31 mouse cellular contexts compared by ENCODE assay signal in the genomic region with DNA sequence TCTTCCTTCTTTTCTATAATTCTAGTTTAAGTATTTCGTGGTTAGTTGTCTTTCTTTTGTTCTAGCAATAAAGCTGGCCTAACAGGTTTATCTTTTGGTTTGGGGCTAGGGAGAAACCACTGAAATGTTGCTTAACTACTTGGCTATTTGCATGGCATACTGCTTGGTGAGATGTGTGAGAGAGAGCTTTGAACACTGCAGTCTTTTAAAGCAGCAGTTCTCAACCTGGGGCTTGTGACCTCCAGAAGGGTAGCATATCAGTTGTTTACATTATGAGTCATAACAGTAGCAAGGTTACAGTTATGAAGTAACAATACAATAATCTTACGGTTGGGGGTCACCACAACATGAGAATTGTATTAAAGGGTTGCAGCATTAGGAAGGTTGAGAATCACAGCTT. TPM values are rescaled to one million over a fixed set of nuclear protein-coding genes. Genes with fewer than 3 reads are reported as not detected.
DNase-seq lines count a peak whose midpoint lies in the region; ATAC-seq and TF ChIP-seq lines count a peak whose summit lies in the region.
"Had no signal": no experiment of that assay in that cellular context is flagged by ENCODE, and none has a peak within 500 bp of the region (broad histone marks: within the 10 kb centered on the region; RNA-seq: fewer than 3 reads in every experiment).

No protein-coding gene starts in this region.

- TF ChIP-seq POLR2A in bone marrow macrophage, adult 2 months (IDR thresholded peaks at IDR 0.05; ENCODE audit: borderline replicate concordance, low read depth, low read length): no peak

- H3K27ac ChIP-seq in heart, embryonic 11.5 days (ENCODE audit: low read depth, low read length): no peak overlapping the region
- peak overlapping the region; percentile 19; the same call in 1 of the 2 replicates for H3K27ac ChIP-seq in bone marrow macrophage, adult 2 months (ENCODE audit: insufficient read depth, low read depth, low read length)
- H3K27ac ChIP-seq in hindbrain, embryonic 10.5 days: no peak overlapping the region
- H3K27ac ChIP-seq: embryonic facial prominence, embryonic 13.5 days; heart, embryonic 15.5 days; hindbrain, embryonic 13.5 days; limb, embryonic 10.5 days; liver, embryonic 15.5 days; lung, embryonic 15.5 days; midbrain, embryonic 12.5 days; neural tube, embryonic 13.5 days had no signal

- 61% methylated on average over 2 of the region's 2 CpGs for WGBS in heart, embryonic 11.5 days (ENCODE audit: insufficient replicate concordance)
- 73% methylated on average over 2 of the region's 2 CpGs for WGBS in hindbrain, embryonic 10.5 days

- peak; percentile 20 to 69 for DNase-seq in adrenal gland, adult (ENCODE audit: inconsistent age in 2 of 2, low spot score in 1 of 2)
- DNase-seq in adrenal gland, adult 8-10 months: no peak
- DNase-seq in heart, adult 11 months: peak; percentile 59
- peak; percentile 85 for DNase-seq in 416B (ENCODE audit: low read depth)
- DNase-seq in frontal cortex, postnatal 36 days (ENCODE audit: low spot score in 2 of 2): no peak
- DNase-seq in hindbrain, embryonic 10.5 days (ENCODE audit: low spot score): no peak
- DNase-seq: B cell, adult 2 months; cerebellum, adult 11 months; cerebellum, adult 9-10 months; cerebellum, postnatal 36 days; embryo, embryonic 11 days; heart, postnatal 36 days; kidney, adult 11 months; kidney, postnatal 14 days; layer of hippocampus, adult 9-11 months; lung, postnatal 36 days; thymus, postnatal 14 days had no signal

- H3K9me3 ChIP-seq in heart, embryonic 11.5 days (replicated peaks; ENCODE audit: control insufficient read depth, low read length): no peaks in the 10 kb centered on the region
- no peaks in the 10 kb centered on the region for H3K9me3 ChIP-seq in hindbrain, embryonic 10.5 days
- H3K9me3 ChIP-seq: embryonic facial prominence, embryonic 13.5 days; heart, embryonic 15.5 days; hindbrain, embryonic 13.5 days; limb, embryonic 10.5 days; limb, embryonic 15.5 days; liver, embryonic 15.5 days; lung, embryonic 15.5 days; midbrain, embryonic 12.5 days; neural tube, embryonic 13.5 days had no signal

- no peak overlapping the region for H3K9ac ChIP-seq in heart, embryonic 11.5 days (ENCODE audit: low read depth, low read length)
- H3K9ac ChIP-seq: embryonic facial prominence, embryonic 13.5 days; heart, embryonic 15.5 days; limb, embryonic 15.5 days; liver, embryonic 15.5 days; lung, embryonic 15.5 days; midbrain, embryonic 12.5 days had no signal

- H3K4me2 ChIP-seq in heart, embryonic 11.5 days: no peak overlapping the region
- H3K4me2 ChIP-seq: embryonic facial prominence, embryonic 13.5 days; heart, embryonic 15.5 days; hindbrain, embryonic 13.5 days; limb, embryonic 15.5 days; liver, embryonic 15.5 days; lung, embryonic 15.5 days; midbrain, embryonic 12.5 days; neural tube, embryonic 13.5 days had no signal

- no peaks in the 10 kb centered on the region for H3K27me3 ChIP-seq in heart, embryonic 11.5 days (ENCODE audit: control insufficient read depth, insufficient read depth, low read length)
- H3K27me3 ChIP-seq in hindbrain, embryonic 10.5 days (ENCODE audit: insufficient read depth, poor library complexity, severe bottlenecking): no peaks in the 10 kb centered on the region
- H3K27me3 ChIP-seq: embryonic facial prominence, embryonic 13.5 days; heart, embryonic 15.5 days; hindbrain, embryonic 13.5 days; limb, embryonic 15.5 days; liver, embryonic 15.5 days; lung, embryonic 15.5 days; midbrain, embryonic 12.5 days; neural tube, embryonic 13.5 days had no signal

- H3K36me3 ChIP-seq in heart, embryonic 11.5 days (ENCODE audit: control insufficient read depth, insufficient read depth, low read length): no peaks in the 10 kb centered on the region
- H3K36me3 ChIP-seq in hindbrain, embryonic 10.5 days: no peaks in the 10 kb centered on the region
- H3K36me3 ChIP-seq: embryonic facial prominence, embryonic 13.5 days; heart, embryonic 15.5 days; hindbrain, embryonic 13.5 days; limb, embryonic 10.5 days; limb, embryonic 15.5 days; liver, embryonic 15.5 days; lung, embryonic 15.5 days; midbrain, embryonic 12.5 days; neural tube, embryonic 13.5 days had no signal

- ATAC-seq in heart, embryonic 11.5 days (replicated peaks; ENCODE audit: insufficient number of reproducible peaks, low FRiP score, low TSS enrichment): no peak
- ATAC-seq: forebrain, embryonic 16.5 days had no signal

- TF ChIP-seq CTCF in bone marrow macrophage, adult 2 months (IDR thresholded peaks at IDR 0.05; ENCODE audit: low read depth, low read length): no peak

- peaks cover 7% of the 10 kb centered on the region for H3K4me1 ChIP-seq in heart, embryonic 11.5 days (ENCODE audit: control insufficient read depth, insufficient read depth, low read length)
- H3K4me1 ChIP-seq in bone marrow macrophage, adult 2 months (ENCODE audit: control insufficient read depth, insufficient read depth, low read length): peaks cover 30% of the 10 kb centered on the region
- H3K4me1 ChIP-seq in hindbrain, embryonic 10.5 days (replicated peaks): peaks cover 14% of the 10 kb centered on the region

- H3K4me3 ChIP-seq in heart, embryonic 11.5 days (ENCODE audit: low read depth, low read length): no peak overlapping the region
- H3K4me3 ChIP-seq in bone marrow macrophage, adult 2 months (ENCODE audit: insufficient read depth, low read length): no peak overlapping the region
- H3K4me3 ChIP-seq in hindbrain, embryonic 10.5 days: no peak overlapping the region
- H3K4me3 ChIP-seq: embryonic facial prominence, embryonic 13.5 days; erythroblast, embryonic 14.5 days; heart, embryonic 15.5 days; hindbrain, embryonic 13.5 days; limb, embryonic 10.5 days; limb, embryonic 15.5 days; liver, embryonic 15.5 days; lung, embryonic 15.5 days; midbrain, embryonic 12.5 days; myocyte; neural tube, embryonic 13.5 days had no signal

RNA-seq across cellular contexts. Expression of a gene that starts 3.9 kb away (rescaled TPM):
- total RNA-seq in adrenal gland, adult 8-10 months (2022): 10 to 100 TPM; 15.8 to 21.2 (median 18.8) TPM
- 7.1 and 7.9 TPM in 2 replicates for polyA plus RNA-seq in heart, embryonic 11.5 days (2014; fragmentation: Nextera tagmentation; extraction: Ambion mirVana)
- polyA plus RNA-seq in bone marrow macrophage, adult 2 months (2012; ENCODE audit: insufficient read depth, insufficient read length, missing spikeins): 6.4 and 7.0 TPM in 2 replicates
- 4.7 and 6.6 TPM in 2 replicates for polyA plus RNA-seq in hindbrain, embryonic 10.5 days (2016; fragmentation: Nextera tagmentation; extraction: Ambion mirVana)
- polyA plus RNA-seq: erythroblast, embryonic 14.5 days had no signal

RNA-seq across cellular contexts. Expression of a gene that starts 44.6 kb away (rescaled TPM):
- 1 to 10 TPM; 1.4 to 3.5 (median 2.4) TPM for total RNA-seq in adrenal gland, adult 8-10 months (2022)
- 4.6 and 5.7 TPM in 2 replicates for polyA plus RNA-seq in heart, embryonic 11.5 days (2014; fragmentation: Nextera tagmentation; extraction: Ambion mirVana)
- polyA plus RNA-seq in bone marrow macrophage, adult 2 months (2012; ENCODE audit: insufficient read depth, insufficient read length, missing spikeins): 2.8 and 4.0 TPM in 2 replicates
- polyA plus RNA-seq in hindbrain, embryonic 10.5 days (2016; fragmentation: Nextera tagmentation; extraction: Ambion mirVana): 5.2 and 6.4 TPM in 2 replicates

RNA-seq across cellular contexts. Expression of a gene that starts 59.2 kb away (rescaled TPM):
- total RNA-seq in adrenal gland, adult 8-10 months (2022): 10 to 100 TPM; 55.9 to 86.1 (median 66.6) TPM
- 27.3 and 40.4 TPM in 2 replicates for polyA plus RNA-seq in heart, embryonic 11.5 days (2014; fragmentation: Nextera tagmentation; extraction: Ambion mirVana)
- 94.2 and 103 TPM in 2 replicates for polyA plus RNA-seq in bone marrow macrophage, adult 2 months (2012; ENCODE audit: insufficient read depth, insufficient read length, missing spikeins)
- polyA plus RNA-seq in hindbrain, embryonic 10.5 days (2016; fragmentation: Nextera tagmentation; extraction: Ambion mirVana): 122 and 128 TPM in 2 replicates

Comparison
In these comparisons a context has a peak if more than half of its experiments do, and no peak if none do; other contexts are left out.
1. DNase-seq: peak in adrenal gland, adult (2 of 2), heart, adult 11 months (single experiment) and 416B (single experiment); none in adrenal gland, adult 8-10 months (single experiment), frontal cortex, postnatal 36 days (0 of 2) and hindbrain, embryonic 10.5 days (single experiment).